Mouse (Mus musculus) spleen, adult 2 months (tissue): Measurements from ENCODE around the gene Atp6v0a1. TPM values are rescaled to one million over a fixed set of nuclear protein-coding genes. Genes with fewer than 3 reads are reported as not detected.

Source experiments
- DNase-seq, 2 experiments: peaks; one replicate each; pipeline versions ENCODE4 v3.0.0 to v3.0.0-alpha.2; 2012 to 2021; ENCODE audit warnings: low spot score in 2 of 2, low read depth in 1 of 2
- H3K27ac ChIP-seq: fragments of 200-500 bp; 2 replicates; pipeline ENCODE4 v1.5.1; 2012; ENCODE audit warnings: low read length, inconsistent platforms; ENCODE audit not compliant: insufficient read depth
- H3K27me3 ChIP-seq: fragments of 200-500 bp; 2 replicates; pipeline ENCODE4 v1.6.1; 2012; ENCODE audit warnings: mild to moderate bottlenecking, moderate library complexity, low read length, inconsistent platforms; ENCODE audit not compliant: control insufficient read depth, insufficient read depth
- H3K36me3 ChIP-seq: fragments of 200-500 bp; 2 replicates; pipeline ENCODE4 v1.6.1; 2012; ENCODE audit warnings: mild to moderate bottlenecking, low read length, inconsistent platforms; ENCODE audit not compliant: control insufficient read depth, insufficient read depth
- H3K4me1 ChIP-seq: fragments of 200-500 bp; 2 replicates; pipeline ENCODE4 v1.6.1; 2011; ENCODE audit warnings: inconsistent platforms; ENCODE audit not compliant: control insufficient read depth, insufficient read depth, insufficient read length
- H3K4me3 ChIP-seq: fragments of 200-500 bp; 2 replicates; pipeline ENCODE4 v1.5.1; 2011; ENCODE audit warnings: mild to moderate bottlenecking, inconsistent platforms; ENCODE audit not compliant: insufficient read depth, insufficient read length; ENCODE audit errors: extremely low read depth
- CTCF ChIP-seq: fragments of 200-500 bp; IDR thresholded peaks from 2 replicates; pipeline ENCODE4 v1.5.1; 2011; ENCODE audit warnings: mild to moderate bottlenecking, inconsistent platforms; ENCODE audit not compliant: insufficient read depth, insufficient read length, insufficient replicate concordance; ENCODE audit errors: extremely low read depth
- POLR2A ChIP-seq: fragments of 200-500 bp; IDR thresholded peaks from 2 replicates; pipeline ENCODE4 v1.6.1; 2011; ENCODE audit warnings: low read depth, low read length, inconsistent platforms
- WGBS: fragments of 180-500 bp; shearing (Covaris S2); methylation state at CpG from one replicate; pipeline ENCODE4 v1.1.7; 2018; 5-methylcytosine and 5-hydroxymethylcytosine counted together
- polyA plus RNA-seq: library from polyadenylated mRNA; depleted of rRNA; stranded (reverse); fragments of >200 nt; gene quantifications from 2 replicates; pipeline ENCODE4 v1.2.3, GENCODE M21; 2012

Gene Atp6v0a1
- polyA plus RNA-seq, 1 experiment: 41.8 TPM

GRCm38 (mm10) chr11:100964901-100965542, 44.2 kb upstream of the Atp6v0a1 start:
- Histone ChIP-seq H3K36me3 (no peaks in the 10 kb centered on the region), H3K4me3 (no peak overlapping the region), H3K4me1 (peaks cover 8% of the 10 kb centered on the region), H3K27ac (no peak overlapping the region), H3K27me3 (peaks cover 11% of the 10 kb centered on the region)
- TF ChIP-seq POLR2A: no peak
- WGBS: 94% methylated on average over 6 of the region's 6 CpGs
- DNase-seq: no peak

GRCm38 (mm10) chr11:100965760-100966159, 43.5 kb upstream of the Atp6v0a1 start:
- H3K27me3 ChIP-seq: peaks cover 16% of the 10 kb centered on the region
- peaks cover 8% of the 10 kb centered on the region for H3K4me1 ChIP-seq
- WGBS: 60% methylated on average over 6 of the region's 6 CpGs
- no peak overlapping the region for H3K4me3 ChIP-seq
- H3K36me3 ChIP-seq: no peaks in the 10 kb centered on the region
- no peak for DNase-seq
- H3K27ac ChIP-seq: no peak overlapping the region
- TF ChIP-seq CTCF (no peak), POLR2A (no peak)

GRCm38 (mm10) chr11:100967376-100967775, 41.9 kb upstream of the Atp6v0a1 start:
- no peak overlapping the region for H3K4me3 ChIP-seq
- no peak for DNase-seq
- TF ChIP-seq POLR2A: no peak
- no peak for TF ChIP-seq CTCF

GRCm38 (mm10) chr11:100967881-100968420, 41.3 kb upstream of the Atp6v0a1 start:
- H3K27ac ChIP-seq: no peak overlapping the region

More at GRCm38 (mm10) chr11:100967376-100967775, 41.9 kb upstream of the Atp6v0a1 start:
- Histone ChIP-seq H3K36me3 (no peaks in the 10 kb centered on the region), H3K27ac (no peak overlapping the region), H3K27me3 (peaks cover 18% of the 10 kb centered on the region), H3K4me1 (peaks cover 8% of the 10 kb centered on the region)
- 82% methylated on average over 5 of the region's 5 CpGs for WGBS

GRCm38 (mm10) chr11:100968501-100968900, 40.8 kb upstream of the Atp6v0a1 start:
- WGBS: 87% methylated on average over 5 of the region's 5 CpGs
- Histone ChIP-seq H3K27ac (no peak overlapping the region), H3K27me3 (peaks cover 18% of the 10 kb centered on the region), H3K4me3 (no peak overlapping the region), H3K36me3 (no peaks in the 10 kb centered on the region), H3K4me1 (peaks cover 8% of the 10 kb centered on the region)
- TF ChIP-seq POLR2A: no peak
- no peak for TF ChIP-seq CTCF
- DNase-seq: no peak

More at GRCm38 (mm10) chr11:100967881-100968420, 41.3 kb upstream of the Atp6v0a1 start:
- Histone ChIP-seq H3K4me1 (peaks cover 8% of the 10 kb centered on the region), H3K36me3 (no peaks in the 10 kb centered on the region), H3K27me3 (peaks cover 18% of the 10 kb centered on the region), H3K4me3 (no peak overlapping the region)
- TF ChIP-seq CTCF (no peak), POLR2A (no peak)
- no peak for DNase-seq
- WGBS: 88% methylated on average over 5 of the region's 5 CpGs

GRCm38 (mm10) chr11:100969189-100969743, 40.0 kb upstream of the Atp6v0a1 start:
- 10% methylated on average over 35 of the region's 35 CpGs for WGBS
- peaks cover 8% of the 10 kb centered on the region for H3K4me1 ChIP-seq
- peak overlapping the region; percentile 17; the same call in 1 of the 2 replicates for H3K27ac ChIP-seq
- peaks cover 18% of the 10 kb centered on the region for H3K27me3 ChIP-seq
- peak overlapping the region; percentile 54 for H3K4me3 ChIP-seq
- no peaks in the 10 kb centered on the region for H3K36me3 ChIP-seq
- DNase-seq: no peak
- no peak for TF ChIP-seq CTCF
- TF ChIP-seq POLR2A: no peak
